Mouse (Mus musculus): ENCODE measurements around the gene Nop14. TPM values are rescaled to one million over a fixed set of nuclear protein-coding genes. Genes with fewer than 3 reads are reported as not detected.

The Nop14 gene
- 10 to 100 TPM; 18.9 to 20.5 TPM for total RNA-seq (2021)
- long read RNA-seq, transcript Nop14-201 (18 exons, 2,702 nt), result major isoform, 10 of 13 reads
- long read RNA-seq, partial matches to known transcripts, result 3 of 13 reads
- long read RNA-seq, other reads (novel, unspliced or antisense), result 0 of 13 reads

DNA sequence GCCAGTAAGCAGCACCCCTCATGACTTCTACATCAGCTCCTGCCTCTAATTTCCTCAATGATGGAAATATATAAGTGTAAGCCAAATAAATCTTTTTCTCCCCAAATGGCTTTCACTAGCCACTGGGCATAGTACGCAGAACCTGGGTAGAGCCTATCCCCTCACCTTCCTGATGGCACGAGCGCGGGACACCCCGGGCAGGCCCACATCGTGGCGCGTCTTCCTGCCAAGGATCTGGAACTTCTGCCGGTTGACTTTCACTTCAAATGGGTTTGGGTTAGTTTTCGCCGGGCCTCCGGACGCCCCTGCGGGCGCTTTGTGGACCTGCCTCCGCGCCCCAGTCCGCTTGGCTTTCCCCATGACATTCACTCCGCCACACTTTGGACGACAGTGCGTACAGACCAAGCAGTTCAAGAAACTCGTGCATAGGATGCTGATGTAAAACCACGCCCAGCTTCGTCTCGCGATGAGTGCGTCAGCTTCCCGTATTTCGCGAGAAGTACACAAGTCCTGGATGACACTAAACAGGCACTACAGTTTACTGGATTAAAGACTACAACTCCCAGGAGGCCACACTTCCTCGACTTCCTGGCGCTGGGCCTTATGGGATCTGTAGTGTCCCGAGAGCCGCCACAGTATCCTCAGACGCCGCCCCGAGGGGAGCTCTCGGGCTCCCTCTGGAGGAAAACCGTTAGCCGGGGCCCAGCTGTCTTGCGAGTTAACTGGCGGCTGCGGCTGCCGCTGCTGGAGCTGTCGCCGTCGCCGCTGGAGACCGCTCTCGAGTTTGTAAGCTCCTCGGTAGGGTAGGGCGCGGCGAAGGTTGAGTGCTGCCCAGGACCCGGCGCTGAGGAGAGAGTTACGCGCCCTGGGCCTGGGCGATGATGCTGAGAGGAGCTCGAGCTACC is at the start of gene Nop14, which contains the start of gene Grk4:
Gene Nop14 (minus strand): TSS at position 463 of the 905 bp plus-strand sequence.
Gene Grk4 (plus strand): TSS at position 694 of the 905 bp plus-strand sequence.
- DNase-seq (ENCODE audit: low spot score in 2 of 2), result peak; percentile 99 to 100

DNA sequence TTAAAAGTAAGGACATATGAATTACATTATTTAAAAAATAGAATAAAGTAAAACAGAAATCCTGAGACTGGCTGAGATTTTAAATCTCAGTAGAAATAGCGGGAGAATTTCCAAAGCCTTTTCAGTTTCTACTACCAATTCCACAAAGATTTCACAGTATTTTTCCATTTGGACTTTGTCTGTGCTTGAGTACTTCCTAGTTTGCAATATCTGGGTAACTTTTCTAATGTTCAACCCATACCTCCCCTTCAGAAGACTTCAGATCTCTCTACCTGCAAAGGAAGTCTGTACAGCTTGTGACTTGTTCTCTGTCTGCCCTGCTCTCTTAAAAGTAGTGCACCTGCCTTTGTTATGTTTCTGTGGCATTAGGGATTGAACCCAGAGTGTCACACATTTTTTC is 48.5 kb upstream of the Nop14 start:
- DNase-seq (ENCODE audit: low spot score in 2 of 2), result no peak

GRCm38 (mm10) chr5:34695521-34695920 is 35.6 kb upstream of the Nop14 start:
- DNase-seq (ENCODE audit: low spot score in 2 of 2), result no peak

- DNase-seq (ENCODE audit: low spot score in 2 of 2), result no peak
These were observed 32.8 kb upstream of the Nop14 start for GRCm38 (mm10) chr5:34692782-34693181.

- no peak for DNase-seq (ENCODE audit: low spot score in 2 of 2)
These were observed 29.9 kb upstream of the Nop14 start for GRCm38 (mm10) chr5:34689868-34690267.

- no peak for DNase-seq (ENCODE audit: low spot score in 2 of 2)
These were observed 10.3 kb upstream of the Nop14 start for GRCm38 (mm10) chr5:34670280-34670679.

GRCm38 (mm10) chr5:34669493-34669892 is 9.5 kb upstream of the Nop14 start:
- no peak for DNase-seq (ENCODE audit: low spot score in 2 of 2)

GRCm38 (mm10) chr5:34663231-34663630 is 3.3 kb upstream of the Nop14 start:
- DNase-seq (ENCODE audit: low spot score in 2 of 2), result no peak

- DNase-seq (ENCODE audit: low spot score in 2 of 2), result no peak
These were observed 2.0 kb upstream of the Nop14 start for GRCm38 (mm10) chr5:34661909-34662308.

DNA sequence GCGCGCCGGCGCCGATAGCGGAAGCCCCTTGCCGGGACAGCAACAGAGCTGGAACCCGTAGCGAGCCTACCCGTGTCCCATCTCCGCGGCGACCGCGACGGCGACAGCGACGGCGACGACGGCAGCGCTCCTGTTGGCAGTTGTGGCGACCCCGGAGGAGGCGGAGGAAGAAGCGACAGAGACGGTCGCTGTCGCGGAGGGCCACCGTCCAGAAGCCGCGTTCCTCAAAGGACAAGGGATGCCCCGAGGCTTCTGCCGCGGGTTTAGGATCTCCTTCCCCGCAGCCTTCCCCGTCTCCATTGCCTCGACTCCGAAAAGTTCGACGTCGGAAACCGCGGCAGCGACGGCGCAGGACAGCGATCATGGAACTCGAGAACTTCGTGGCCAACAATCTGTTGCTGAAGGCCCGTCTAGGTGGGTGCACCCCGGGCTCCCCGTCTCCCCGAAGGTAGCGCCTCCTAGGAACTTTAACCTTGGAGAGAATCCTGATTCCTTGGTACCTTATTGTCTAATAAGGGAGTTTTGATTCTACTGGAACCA is 713 bp upstream of the Nop14 start:
- no peak for DNase-seq (ENCODE audit: low spot score in 2 of 2)

GRCm38 (mm10) chr5:34657556-34657955 is 2.4 kb downstream of the Nop14 start:
- no peak for DNase-seq (ENCODE audit: low spot score in 2 of 2)

DNA sequence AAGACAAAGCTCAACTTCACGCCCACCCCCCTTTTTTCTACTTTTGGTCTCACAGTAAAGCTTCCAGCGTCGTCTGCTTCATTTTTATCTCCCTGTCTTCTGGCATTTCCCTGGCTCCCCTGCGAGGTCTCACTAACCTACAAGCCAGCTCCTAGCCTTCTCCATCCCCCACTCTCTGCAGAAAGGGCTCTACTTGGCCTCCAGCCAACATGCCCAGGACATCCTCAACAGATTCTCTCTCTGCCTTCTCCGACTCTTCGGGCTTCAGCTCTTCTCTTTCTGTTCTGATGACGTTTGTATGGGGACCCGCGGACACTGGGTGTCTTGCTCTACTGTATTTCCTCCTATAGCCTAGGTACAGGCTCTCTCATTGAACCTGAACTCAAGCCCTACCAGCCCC is 5.1 kb downstream of the Nop14 start:
- DNase-seq (ENCODE audit: low spot score in 2 of 2), result no peak

DNA sequence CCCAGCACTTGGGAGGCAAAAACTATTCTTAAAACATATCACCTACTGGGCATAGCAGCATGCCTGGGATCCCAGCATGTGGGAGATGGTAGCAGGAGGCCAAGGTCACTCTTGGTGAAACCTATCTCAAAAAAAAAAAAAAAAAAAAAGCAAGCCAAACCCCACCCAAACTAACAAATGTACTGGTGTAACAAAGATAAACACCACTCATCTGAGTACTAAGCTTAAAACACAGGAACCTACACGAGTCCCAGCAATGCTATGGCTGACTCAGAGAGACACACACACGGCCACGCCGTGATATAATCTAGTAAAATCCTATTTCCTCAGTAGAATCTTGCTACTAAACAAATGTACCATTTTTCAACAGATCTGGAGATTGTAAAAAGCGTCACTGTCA is 7.0 kb downstream of the Nop14 start:
- DNase-seq (ENCODE audit: low spot score in 2 of 2), result no peak

DNA sequence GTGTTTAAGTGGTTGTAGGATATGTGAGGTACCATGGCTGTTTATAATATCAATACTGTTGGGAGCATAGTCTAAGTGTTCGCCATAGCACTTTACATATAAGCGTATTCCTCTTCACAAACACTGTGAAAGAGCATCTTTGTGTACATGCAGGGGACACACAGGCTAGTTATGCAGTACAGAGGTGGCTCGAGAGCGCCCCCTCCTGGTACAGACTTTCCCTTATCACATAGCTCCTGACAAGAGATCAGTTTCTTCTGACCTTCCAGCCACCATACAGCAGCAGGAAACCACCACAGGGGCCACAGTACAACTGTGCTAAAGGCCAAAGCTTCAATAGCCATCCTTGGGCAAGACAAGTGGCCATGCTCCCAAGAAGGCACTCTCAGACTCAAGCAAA is 12.4 kb downstream of the Nop14 start:
- DNase-seq (ENCODE audit: low spot score in 2 of 2), result peak; percentile 51 to 71

GRCm38 (mm10) chr5:34642932-34643331 is 17.0 kb downstream of the Nop14 start:
- DNase-seq (ENCODE audit: low spot score in 2 of 2), result peak; percentile 40 to 63

- no peak for DNase-seq (ENCODE audit: low spot score in 2 of 2)
These were observed 18.0 kb downstream of the Nop14 start for GRCm38 (mm10) chr5:34641991-34642390.

- DNase-seq (ENCODE audit: low spot score in 2 of 2), result no peak
These were observed 22.3 kb downstream of the Nop14 start for GRCm38 (mm10) chr5:34637591-34638156.

DNA sequence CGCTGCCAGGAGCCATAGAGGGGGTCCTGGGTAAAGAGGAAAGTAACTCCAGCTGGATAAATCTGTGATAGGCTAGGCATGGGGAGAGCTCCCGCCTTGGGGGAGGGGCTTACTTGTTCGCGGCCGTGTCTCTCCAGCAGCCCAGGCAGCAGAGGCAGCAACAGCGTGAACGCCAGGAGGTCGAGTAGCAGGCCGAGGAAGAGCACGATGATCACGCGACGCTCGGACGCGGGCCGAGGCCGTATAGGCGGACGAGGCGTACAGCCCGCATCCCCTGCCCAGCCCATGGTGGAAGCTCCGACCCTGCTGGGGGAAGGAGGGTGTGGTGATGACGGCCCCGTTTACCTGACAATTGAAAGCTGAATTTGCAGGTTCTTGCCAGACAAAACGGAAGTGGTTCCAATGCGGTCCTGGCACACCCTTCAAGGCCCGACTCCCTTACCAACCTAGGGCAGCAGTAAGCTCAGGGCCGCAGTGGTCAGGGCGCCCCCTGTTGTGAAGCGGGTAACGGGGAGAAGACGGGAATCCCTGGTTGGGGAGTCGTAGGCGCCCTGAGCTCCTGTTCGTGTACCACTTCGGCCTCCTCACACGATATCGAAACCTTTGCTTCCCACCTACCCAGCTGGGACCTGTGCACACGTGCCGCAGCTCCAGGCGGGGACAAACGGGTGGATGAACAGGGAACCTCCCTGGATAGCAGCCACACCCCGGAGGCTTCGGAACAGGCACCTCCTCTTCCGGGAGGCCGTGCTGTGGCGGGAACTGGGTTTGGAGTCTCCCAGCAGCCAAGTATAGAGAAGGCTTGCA is 23.3 kb downstream of the Nop14 start, which contains the start of gene Mfsd10:
Gene Mfsd10 (minus strand): TSS at position 732 of the 807 bp plus-strand sequence.
- peak; percentile 74 to 82 for DNase-seq (ENCODE audit: low spot score in 2 of 2)

DNA sequence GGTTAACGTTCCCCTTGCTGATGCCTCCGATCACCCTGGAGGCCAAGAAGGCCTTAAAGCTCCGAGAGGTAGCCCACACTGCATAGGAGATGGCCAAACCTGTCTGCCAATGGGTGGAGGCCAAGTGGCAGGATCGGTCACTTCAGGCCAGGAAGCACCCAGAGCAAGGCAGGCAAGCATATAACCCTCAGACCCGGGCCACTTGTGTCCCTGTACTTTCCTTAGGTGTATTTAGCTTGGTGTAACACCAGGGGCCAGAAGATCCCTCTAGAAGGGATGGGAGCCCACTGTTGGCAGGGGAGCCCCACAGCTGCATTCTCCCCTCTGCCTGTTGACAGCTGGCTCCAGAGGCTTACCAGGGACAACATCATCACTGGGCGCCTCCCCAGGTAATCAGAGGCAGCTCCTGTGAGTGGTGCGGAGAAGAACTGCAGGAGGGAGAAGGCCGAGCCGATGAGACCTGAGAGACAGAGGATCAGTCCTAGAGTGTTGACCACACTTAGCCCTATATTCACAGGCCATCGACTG is 24.2 kb downstream of the Nop14 start:
- peak; percentile 21 to 26 for DNase-seq (ENCODE audit: low spot score in 2 of 2)

DNA sequence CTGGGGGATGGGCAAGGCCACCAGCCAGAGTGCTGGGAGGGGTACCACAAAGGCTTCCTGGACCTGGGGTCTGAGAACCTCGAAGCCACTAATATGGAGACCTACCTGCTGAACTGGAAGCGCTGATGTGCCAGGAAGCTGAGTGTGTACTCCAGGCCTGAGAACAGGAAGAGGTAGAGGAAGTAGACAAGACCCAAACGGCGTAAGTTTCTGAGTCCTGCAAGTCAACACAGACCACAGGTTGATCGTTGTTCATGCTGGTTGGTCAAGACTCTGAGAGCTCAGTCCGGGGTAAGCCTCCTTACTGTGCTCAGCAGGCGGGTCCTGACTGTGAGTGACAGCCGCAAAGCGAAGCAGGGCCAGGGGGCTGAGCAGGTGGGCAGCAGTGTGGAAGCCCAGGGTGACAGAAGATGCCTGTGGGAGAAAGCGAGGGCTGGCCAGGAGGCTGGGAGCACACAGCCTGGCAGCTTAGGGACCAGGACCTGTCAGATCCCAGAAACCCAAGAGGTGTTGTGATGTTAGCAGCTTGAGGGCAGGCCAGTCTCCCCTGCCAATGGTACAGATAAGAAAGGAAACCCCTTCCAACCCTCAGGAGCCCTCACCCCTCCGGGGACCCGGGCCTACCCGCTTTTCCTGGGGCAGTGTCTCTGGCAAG is 25.1 kb downstream of the Nop14 start:
- peak in 1 of 2 experiments; percentile 20 for DNase-seq (ENCODE audit: low spot score in 2 of 2)
